Mouse (Mus musculus) neural tube, embryonic 12.5 days (tissue): Measurements from ENCODE around the gene Zc3h7b. TPM values are rescaled to one million over a fixed set of nuclear protein-coding genes. Genes with fewer than 3 reads are reported as not detected.
A peak's percentile ranks its signal among the peaks of the same experiment; 100 is the strongest.

ENCODE experiments used
- ATAC-seq: fragments of 200-750 bp; cut with Nextera tagmentation; 2 replicates; pipeline ENCODE4 v1.8.0; 2017; ENCODE audit warnings: low read depth, mild to moderate bottlenecking, moderate TSS enrichment, moderate library complexity; ENCODE audit not compliant: low FRiP score
- H3K27ac ChIP-seq: fragments of 300-500 bp; sonication (generic); 2 replicates; pipeline ENCODE4 v1.5.1; 2016
- H3K27me3 ChIP-seq: fragments of 300-500 bp; sonication (generic); replicated peaks from 2 replicates; pipeline ENCODE4 v1.6.1; 2016; ENCODE audit warnings: mild to moderate bottlenecking
- H3K36me3 ChIP-seq: fragments of 300-500 bp; sonication (generic); 2 replicates; pipeline ENCODE4 v1.6.1; 2016; ENCODE audit warnings: mild to moderate bottlenecking
- H3K4me1 ChIP-seq: fragments of 300-500 bp; sonication (generic); 2 replicates; pipeline ENCODE4 v1.6.1; 2016
- H3K4me2 ChIP-seq: fragments of 300-500 bp; sonication (generic); replicated peaks from 2 replicates; pipeline ENCODE4 v1.6.1; 2016; ENCODE audit warnings: mild to moderate bottlenecking
- H3K4me3 ChIP-seq: fragments of 300-500 bp; sonication (generic); 2 replicates; pipeline ENCODE4 v1.5.1; 2016
- H3K9ac ChIP-seq: fragments of 300-500 bp; sonication (generic); 2 replicates; pipeline ENCODE4 v1.6.1; 2016; ENCODE audit warnings: mild to moderate bottlenecking
- H3K9me3 ChIP-seq: fragments of 300-500 bp; sonication (generic); 2 replicates; pipeline ENCODE4 v1.6.1; 2016; ENCODE audit warnings: mild to moderate bottlenecking
- WGBS: fragments of 180-500 bp; shearing (Covaris S2); methylation state at CpG from one replicate; pipeline ENCODE4 v1.1.7; 2016; 5-methylcytosine and 5-hydroxymethylcytosine counted together
- polyA plus RNA-seq: library from polyadenylated mRNA; unstranded; fragments of >200 nt; fragmentation: Nextera tagmentation; extraction: Ambion mirVana; gene quantifications from 2 replicates; pipeline ENCODE4 v1.2.1, GENCODE M21; 2016

Zc3h7b gene
- polyA plus RNA-seq, 1 experiment from 2014 or later, result 48.3 TPM

DNA sequence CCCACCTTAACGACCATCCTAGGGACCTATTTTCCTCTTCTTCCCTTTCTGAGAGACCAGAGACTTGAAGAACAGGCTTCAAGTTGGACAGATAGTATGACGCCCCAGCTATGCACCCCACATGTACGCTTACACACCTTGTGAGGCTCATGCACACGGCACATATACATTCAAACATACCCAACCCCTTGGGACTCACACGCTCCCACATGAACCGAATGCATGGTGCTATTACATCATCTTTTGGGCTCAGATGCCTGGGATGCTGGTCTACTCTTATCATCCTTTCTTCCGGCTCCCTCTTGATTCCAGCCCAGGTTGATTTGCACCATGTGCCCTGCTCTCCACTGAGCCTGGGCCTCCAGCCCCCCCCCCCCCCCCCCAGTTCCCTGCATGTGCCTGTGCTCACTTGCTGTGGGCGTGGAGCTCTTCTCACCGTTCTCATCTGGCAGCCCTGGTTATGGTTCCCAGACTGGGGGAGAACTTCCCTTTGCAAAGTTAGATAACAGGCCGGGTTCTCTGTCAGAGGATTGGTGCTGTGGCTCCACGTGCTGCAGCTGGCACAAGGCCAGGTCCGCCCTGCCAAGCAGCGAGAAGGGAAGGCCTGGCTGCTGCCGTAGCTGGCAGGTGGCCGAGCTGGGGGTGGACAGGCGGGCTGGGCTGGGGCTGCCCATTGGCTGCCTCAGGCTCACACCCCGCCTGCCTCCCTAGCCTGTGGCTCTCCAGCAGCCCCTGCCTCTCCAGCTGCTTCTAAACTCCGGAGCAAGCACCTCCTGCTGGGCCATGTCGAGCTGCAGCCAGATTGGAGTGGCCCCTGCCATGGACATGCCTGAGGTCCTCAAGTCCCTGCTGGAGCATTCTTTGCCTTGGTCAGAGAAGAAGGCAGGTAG lies 57.4 kb downstream of the Zc3h7b start, which contains the start of gene Tef:
Tef (plus strand) TSS at position 421 of the 890 bp plus-strand sequence.
- peak within 1 kb of the TSS; percentile 54 for H3K4me2 ChIP-seq
- no peaks in the 10 kb centered on the region for H3K27me3 ChIP-seq
- H3K9ac ChIP-seq, result peak within 1 kb of the TSS; percentile 38; the same call in 1 of the 2 replicates
- H3K4me3 ChIP-seq, result peak within 1 kb of the TSS; percentile 14; the same call in 1 of the 2 replicates
- H3K36me3 ChIP-seq, result no peaks in the 10 kb centered on the region
- peak; percentile 98 for ATAC-seq
- 27% methylated on average over 19 of the region's 19 CpGs for WGBS
- 0 out of 2 replicates have a peak within 1 kb of the TSS, but pooled peaks have one; percentile 26 for H3K27ac ChIP-seq
- peaks cover 23% of the 10 kb centered on the region for H3K4me1 ChIP-seq
- H3K9me3 ChIP-seq, result no peaks in the 10 kb centered on the region

DNA sequence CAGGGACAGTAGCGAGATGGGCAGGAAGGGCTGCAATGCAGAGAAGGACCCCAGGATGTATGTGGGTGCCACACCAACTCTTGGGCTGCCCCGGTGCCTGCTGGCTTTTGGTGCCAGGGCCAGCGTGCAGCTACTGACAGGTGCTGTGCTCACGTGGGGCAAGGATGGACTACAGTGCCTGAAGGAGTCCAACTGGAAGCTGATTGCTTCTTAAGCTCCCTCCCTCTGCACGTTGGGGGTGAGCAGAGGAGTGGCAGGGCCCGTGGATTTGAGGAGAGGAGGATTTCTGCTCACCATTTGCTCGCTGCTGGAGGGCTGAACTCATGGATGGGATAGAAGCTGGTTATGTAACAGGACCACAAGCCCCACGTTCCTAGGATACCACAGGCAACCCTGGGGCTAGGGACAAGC lies 58.1 kb downstream of the Zc3h7b start:
- 0 out of 2 replicates have a peak overlapping the region, but pooled peaks have one; percentile 15 for H3K27ac ChIP-seq
- no peaks in the 10 kb centered on the region for H3K36me3 ChIP-seq
- peak overlapping the region; percentile 54 for H3K4me2 ChIP-seq
- no peaks in the 10 kb centered on the region for H3K9me3 ChIP-seq
- ATAC-seq, result no peak
- peak overlapping the region; percentile 14; the same call in 1 of the 2 replicates for H3K4me3 ChIP-seq
- H3K27me3 ChIP-seq, result no peaks in the 10 kb centered on the region
- H3K4me1 ChIP-seq, result peaks cover 23% of the 10 kb centered on the region
- peak overlapping the region; percentile 38; the same call in 1 of the 2 replicates for H3K9ac ChIP-seq
- WGBS, result 14% methylated on average over 8 of the region's 8 CpGs

DNA sequence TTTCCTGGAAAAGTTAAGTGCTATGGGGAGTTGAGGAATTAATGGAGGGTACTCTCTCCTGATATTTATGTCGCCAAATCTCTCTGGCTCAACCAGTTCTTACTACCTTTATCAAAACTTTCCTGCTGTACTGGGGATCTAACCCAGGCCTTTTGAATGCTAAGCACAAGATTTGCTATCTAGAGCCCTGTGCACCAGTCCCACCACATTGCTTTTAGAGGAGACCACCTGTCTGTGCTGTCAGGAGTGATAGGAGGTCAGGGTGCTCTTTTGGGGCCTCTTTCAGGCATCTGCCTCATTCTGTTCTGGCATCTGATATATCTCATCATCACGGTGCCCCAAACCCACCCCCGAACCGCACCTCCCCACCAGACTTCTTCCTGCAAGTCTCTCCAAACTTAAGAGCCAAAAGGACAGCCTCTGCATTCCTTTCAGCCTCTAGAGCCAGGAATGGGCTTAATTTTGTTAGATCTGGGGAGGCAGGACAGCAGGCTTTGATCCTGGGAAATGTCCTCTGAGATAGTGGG lies 58.6 kb downstream of the Zc3h7b start:
- peaks cover 23% of the 10 kb centered on the region for H3K4me1 ChIP-seq
- no peak overlapping the region for H3K4me3 ChIP-seq
- no peak overlapping the region for H3K27ac ChIP-seq
- no peak for ATAC-seq
- H3K9ac ChIP-seq, result no peak overlapping the region
- peak overlapping the region; percentile 54; the same call in 1 of the 2 replicates for H3K4me2 ChIP-seq
- H3K36me3 ChIP-seq, result no peaks in the 10 kb centered on the region
- 64% methylated on average over 4 of the region's 4 CpGs for WGBS
- H3K27me3 ChIP-seq, result no peaks in the 10 kb centered on the region
- H3K9me3 ChIP-seq, result no peaks in the 10 kb centered on the region

DNA sequence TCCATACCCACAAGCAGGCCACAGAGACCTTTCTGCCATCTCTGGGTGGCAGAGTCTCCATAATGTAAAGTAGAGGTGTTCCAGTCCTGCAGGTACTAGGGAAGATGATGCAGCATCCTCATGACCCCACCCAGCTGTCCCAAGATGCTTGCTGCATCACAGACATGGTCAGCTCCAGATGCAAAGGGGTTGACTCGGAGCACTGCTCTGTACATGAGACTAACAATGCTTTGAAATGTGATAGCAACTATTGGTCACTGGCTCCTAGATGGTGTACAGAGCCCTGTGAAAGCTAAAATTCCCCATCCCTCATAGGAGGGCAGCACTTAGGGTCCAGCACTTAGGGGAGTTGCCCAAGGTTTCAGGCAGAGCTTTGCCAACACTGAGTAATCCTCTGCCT lies 59.3 kb downstream of the Zc3h7b start:
- Histone ChIP-seq H3K4me2 (no peak overlapping the region), H3K27me3 (no peaks in the 10 kb centered on the region), H3K9me3 (no peaks in the 10 kb centered on the region), H3K27ac (no peak overlapping the region), H3K4me3 (no peak overlapping the region), H3K9ac (no peak overlapping the region), H3K4me1 (peaks cover 23% of the 10 kb centered on the region), H3K36me3 (no peaks in the 10 kb centered on the region)
- 53% methylated on average over 1 of the region's 1 CpGs for WGBS
- no peak for ATAC-seq

DNA sequence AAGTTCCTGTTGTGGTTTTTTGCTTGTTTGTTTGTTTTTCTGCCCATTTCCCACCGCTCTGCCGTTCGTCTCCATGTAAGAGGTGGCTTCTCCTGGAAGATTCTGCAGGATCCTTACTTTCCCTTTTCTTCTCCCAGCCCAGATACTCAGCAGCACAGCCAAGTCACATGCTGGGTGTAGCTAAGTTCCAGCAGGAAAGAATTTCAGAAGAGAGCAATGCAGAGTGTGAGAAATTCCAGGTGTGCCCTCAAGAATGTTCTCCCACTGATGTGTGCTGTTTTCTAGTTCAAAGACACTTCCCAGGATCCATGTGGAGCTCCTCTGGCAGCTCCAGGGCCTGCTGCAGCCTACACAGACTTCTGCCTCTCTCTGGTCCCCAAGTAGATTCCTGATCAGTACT lies 60.0 kb downstream of the Zc3h7b start:
- H3K4me1 ChIP-seq, result peaks cover 25% of the 10 kb centered on the region
- no peak overlapping the region for H3K4me3 ChIP-seq
- H3K27ac ChIP-seq, result no peak overlapping the region
- H3K9me3 ChIP-seq, result no peaks in the 10 kb centered on the region
- H3K27me3 ChIP-seq, result no peaks in the 10 kb centered on the region
- ATAC-seq, result no peak
- H3K36me3 ChIP-seq, result no peaks in the 10 kb centered on the region
- no peak overlapping the region for H3K9ac ChIP-seq
- no peak overlapping the region for H3K4me2 ChIP-seq
- WGBS, result 75% methylated on average over 3 of the region's 3 CpGs

DNA sequence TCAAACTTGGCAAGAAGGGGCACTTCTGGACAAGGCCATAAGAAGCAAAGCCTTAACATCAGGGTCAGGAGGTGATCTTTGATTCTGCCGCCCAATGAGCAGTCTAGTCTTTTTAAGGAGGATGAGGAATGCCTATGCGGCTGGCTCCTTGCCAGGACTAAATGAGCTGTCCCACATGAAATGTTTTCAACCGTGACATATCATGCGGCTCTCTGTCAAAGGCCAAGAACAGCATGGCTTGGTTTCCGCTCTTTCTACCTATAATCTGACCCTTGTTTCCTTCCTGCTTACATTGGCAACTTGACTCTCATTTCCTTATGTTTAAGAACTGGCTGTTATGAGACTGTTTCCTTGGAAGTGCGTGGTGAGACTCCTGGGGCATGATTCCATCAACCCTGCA lies 60.8 kb downstream of the Zc3h7b start:
- WGBS, result 52% methylated on average over 6 of the region's 6 CpGs

DNA sequence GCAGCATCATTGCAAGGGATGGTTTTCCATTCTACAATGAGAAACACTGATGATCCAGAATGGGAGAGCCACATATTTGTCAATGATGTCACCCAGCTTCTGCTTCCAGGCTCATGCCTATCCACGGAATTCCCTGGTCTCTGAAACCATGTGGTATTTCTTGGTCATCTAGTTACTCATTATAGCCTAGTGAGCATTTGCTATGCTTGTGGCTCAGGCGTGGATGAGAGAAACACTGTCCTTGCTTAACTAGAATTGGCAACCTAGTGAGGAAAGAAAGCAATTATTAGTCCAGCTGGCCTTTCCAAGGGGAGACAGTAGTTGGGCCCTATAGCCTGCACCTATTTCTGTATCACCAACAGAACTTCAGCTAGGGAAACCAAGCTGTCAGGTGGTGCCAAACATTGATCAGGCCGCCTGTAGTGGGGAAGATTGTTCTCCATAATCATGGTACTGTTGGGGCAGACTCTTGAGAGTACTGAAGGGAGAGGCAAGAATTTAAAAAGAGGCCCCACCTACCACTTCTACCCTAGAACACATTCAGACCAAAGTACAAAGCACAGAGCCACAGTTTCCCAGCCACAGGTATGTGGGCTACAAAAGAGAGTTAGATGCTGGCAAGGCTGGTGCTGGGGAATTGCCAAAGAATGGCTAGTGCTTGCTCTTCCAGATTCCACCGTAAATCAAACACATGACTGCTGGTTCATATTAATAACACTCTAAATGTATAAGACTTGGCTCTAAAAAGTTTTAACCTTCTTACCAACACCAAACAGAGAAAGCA lies 62.0 kb downstream of the Zc3h7b start:
- WGBS, result 85% methylated on average over 4 of the region's 4 CpGs
- no peak overlapping the region for H3K4me3 ChIP-seq
- no peaks in the 10 kb centered on the region for H3K9me3 ChIP-seq
- no peak overlapping the region for H3K9ac ChIP-seq
- no peak overlapping the region for H3K4me2 ChIP-seq
- H3K36me3 ChIP-seq, result no peaks in the 10 kb centered on the region
- peaks cover 33% of the 10 kb centered on the region for H3K4me1 ChIP-seq
- H3K27ac ChIP-seq, result no peak overlapping the region
- H3K27me3 ChIP-seq, result no peaks in the 10 kb centered on the region
- ATAC-seq, result no peak

More for the DNA sequence above, 60.8 kb downstream of the Zc3h7b start:
- ATAC-seq, result no peak
- no peaks in the 10 kb centered on the region for H3K36me3 ChIP-seq
- no peak overlapping the region for H3K4me3 ChIP-seq
- H3K4me1 ChIP-seq, result peaks cover 31% of the 10 kb centered on the region
- no peaks in the 10 kb centered on the region for H3K27me3 ChIP-seq
- H3K9me3 ChIP-seq, result no peaks in the 10 kb centered on the region
- H3K9ac ChIP-seq, result no peak overlapping the region
- H3K4me2 ChIP-seq, result no peak overlapping the region
- no peak overlapping the region for H3K27ac ChIP-seq

DNA sequence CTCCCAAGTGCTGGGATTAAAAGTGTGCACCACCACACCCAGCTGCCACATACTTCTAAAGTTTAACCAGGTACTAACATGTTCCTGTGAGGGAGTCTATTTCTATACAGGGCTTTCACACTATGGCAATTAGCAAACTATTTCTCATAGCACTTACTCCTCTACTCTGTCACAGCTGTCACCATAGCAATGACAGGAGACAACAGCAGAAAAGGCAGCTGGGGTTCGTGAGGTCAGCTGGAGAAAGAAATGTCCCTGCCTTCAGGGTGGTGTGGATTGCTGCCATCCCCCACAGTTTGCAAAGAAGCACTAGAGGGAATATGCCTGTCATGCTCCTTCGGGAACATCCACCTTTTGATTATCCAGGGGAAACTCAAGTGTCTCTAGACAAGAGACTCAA lies 63.9 kb downstream of the Zc3h7b start:
- 50% methylated on average over 2 of the region's 2 CpGs for WGBS
- Histone ChIP-seq H3K27ac (no peak overlapping the region), H3K4me3 (no peak overlapping the region), H3K9ac (no peak overlapping the region), H3K4me2 (no peak overlapping the region), H3K9me3 (no peaks in the 10 kb centered on the region), H3K27me3 (no peaks in the 10 kb centered on the region), H3K36me3 (no peaks in the 10 kb centered on the region), H3K4me1 (peaks cover 26% of the 10 kb centered on the region)
- no peak for ATAC-seq

DNA sequence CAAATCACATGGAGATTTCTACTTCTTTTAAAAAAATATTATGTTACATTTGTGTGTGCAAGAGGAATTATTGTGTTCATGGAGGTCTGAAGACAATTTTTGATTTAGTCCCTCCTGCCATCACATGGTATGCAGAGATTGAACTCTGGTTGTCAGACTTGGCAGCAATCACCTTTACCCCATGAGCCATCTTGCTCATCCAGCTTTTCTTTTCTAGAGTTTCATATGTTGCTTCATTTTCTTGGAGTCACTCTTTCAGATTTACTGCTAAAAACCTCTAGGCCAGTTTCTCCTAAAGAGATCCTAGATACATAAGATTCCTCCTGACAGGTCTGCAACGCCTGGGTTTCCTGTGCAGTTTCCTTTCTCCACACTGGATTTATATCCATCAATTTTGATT lies 64.7 kb downstream of the Zc3h7b start:
- no peaks in the 10 kb centered on the region for H3K36me3 ChIP-seq
- peaks cover 32% of the 10 kb centered on the region for H3K4me1 ChIP-seq
- WGBS, result 57% methylated on average over 1 of the region's 1 CpGs
- peak overlapping the region; percentile 92 for H3K4me2 ChIP-seq
- H3K27ac ChIP-seq, result no peak overlapping the region
- no peaks in the 10 kb centered on the region for H3K27me3 ChIP-seq
- H3K9ac ChIP-seq, result no peak overlapping the region
- no peaks in the 10 kb centered on the region for H3K9me3 ChIP-seq
- no peak for ATAC-seq
- no peak overlapping the region for H3K4me3 ChIP-seq

DNA sequence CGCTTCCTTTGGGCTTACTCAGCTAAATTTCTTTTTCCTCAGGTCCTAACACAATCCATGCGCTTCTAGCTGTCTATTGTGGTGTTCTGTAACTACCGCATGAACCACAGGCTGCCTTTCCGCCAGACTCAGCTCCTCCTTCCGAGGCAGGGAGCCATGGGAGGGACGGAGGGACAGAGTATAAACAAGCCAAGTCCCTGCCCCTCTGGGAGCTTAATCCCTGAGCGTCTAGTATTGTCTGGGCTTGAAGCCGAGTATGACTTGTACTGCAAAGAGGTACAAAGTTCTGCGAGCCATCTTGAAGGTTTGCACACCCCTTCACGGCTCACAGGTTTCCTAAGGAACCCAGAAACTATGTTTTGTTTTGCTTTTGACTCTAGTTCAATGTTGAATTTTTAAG lies 65.3 kb downstream of the Zc3h7b start:
- Histone ChIP-seq H3K27ac (peak overlapping the region; percentile 47; the same call in 1 of the 2 replicates), H3K4me3 (peak overlapping the region; percentile 79), H3K4me1 (peaks cover 32% of the 10 kb centered on the region), H3K4me2 (peak overlapping the region; percentile 92), H3K36me3 (peaks cover 2% of the 10 kb centered on the region; the same call in 1 of the 2 replicates), H3K27me3 (no peaks in the 10 kb centered on the region), H3K9me3 (no peaks in the 10 kb centered on the region), H3K9ac (peak overlapping the region; percentile 44; the same call in 1 of the 2 replicates)
- 1% methylated on average over 10 of the region's 10 CpGs for WGBS
- no peak for ATAC-seq

DNA sequence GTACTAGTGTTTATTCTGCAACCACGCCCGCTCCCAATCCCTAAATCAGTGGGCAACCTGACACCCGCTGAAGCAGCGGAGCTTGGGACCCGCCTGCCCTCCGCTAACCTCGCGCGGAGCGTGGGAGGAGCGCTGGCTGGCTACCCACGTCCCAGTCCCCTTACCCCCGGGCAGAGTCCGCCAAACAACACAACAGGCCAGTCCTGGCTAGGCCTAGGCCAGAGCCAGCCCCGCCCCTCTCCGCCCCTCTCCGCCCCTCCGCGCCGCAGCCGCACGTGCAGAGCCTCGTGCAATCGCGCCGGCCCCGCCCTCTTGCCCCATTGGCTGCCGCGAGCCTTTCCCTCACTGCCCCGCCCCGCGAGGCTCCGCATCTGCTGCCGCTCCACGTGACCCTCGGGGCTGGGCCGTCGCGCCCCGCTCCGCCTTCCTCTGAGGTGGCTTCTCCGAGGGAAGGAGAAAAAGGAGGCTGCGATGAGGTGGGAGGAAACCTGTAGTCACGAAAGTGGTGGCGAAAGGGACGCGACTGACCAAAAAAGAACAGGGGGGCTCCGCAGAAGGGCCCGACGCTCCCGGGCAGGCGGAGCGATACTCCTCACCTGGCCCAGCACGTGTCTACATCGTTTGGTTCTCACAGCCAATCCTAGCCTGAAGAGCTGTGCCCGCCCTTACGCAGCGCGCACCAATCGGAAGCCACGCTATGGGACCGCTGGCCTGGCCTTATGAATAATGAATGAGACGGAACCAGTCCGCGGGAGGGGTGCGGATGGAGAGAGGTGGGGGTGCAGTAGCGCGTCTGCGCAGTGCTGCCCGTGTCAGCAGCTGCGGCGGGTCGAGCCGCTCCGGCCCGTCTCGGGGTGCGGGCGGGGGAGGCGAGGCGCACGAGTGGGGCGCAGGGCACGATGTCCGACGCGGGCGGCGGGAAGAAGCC lies 66.1 kb downstream of the Zc3h7b start:
- H3K36me3 ChIP-seq, result peaks cover 9% of the 10 kb centered on the region; the same call in 1 of the 2 replicates
- peak overlapping the region; percentile 92 for H3K4me2 ChIP-seq
- H3K27me3 ChIP-seq, result no peaks in the 10 kb centered on the region
- H3K27ac ChIP-seq, result peak overlapping the region; percentile 47; the same call in 1 of the 2 replicates
- no peaks in the 10 kb centered on the region for H3K9me3 ChIP-seq
- H3K4me1 ChIP-seq, result peaks cover 30% of the 10 kb centered on the region
- peak; percentile 99 for ATAC-seq
- H3K4me3 ChIP-seq, result peak overlapping the region; percentile 79
- WGBS, result under 1% methylated on average over 88 of the region's 89 CpGs
- peak overlapping the region; percentile 84 for H3K9ac ChIP-seq
